Mouse (Mus musculus): ENCODE measurements around the gene Cntfr. TPM values are rescaled to one million over a fixed set of nuclear protein-coding genes. Genes with fewer than 3 reads are reported as not detected.
"Not testable (repeated sequence)": the region's sequence is repeated elsewhere in the genome, so short reads cannot be mapped to it uniquely, and the experiment has no call there.

Gene Cntfr
- polyA plus RNA-seq, 1 experiment, result 10.7 TPM

- no peak for DNase-seq (ENCODE audit: low read depth)
Observed at GRCm38 (mm10) chr4:41710229-41710628, 13.3 kb upstream of the Cntfr start.

- no peak for DNase-seq (ENCODE audit: low read depth)
Observed at GRCm38 (mm10) chr4:41708192-41708745, 11.4 kb upstream of the Cntfr start.

- no peak for DNase-seq (ENCODE audit: low read depth)
Observed at GRCm38 (mm10) chr4:41707011-41707535, 10.2 kb upstream of the Cntfr start.

- DNase-seq (ENCODE audit: low read depth), result no peak
Observed at GRCm38 (mm10) chr4:41705922-41706754, 9.2 kb upstream of the Cntfr start.

- no peak for DNase-seq (ENCODE audit: low read depth)
Observed at GRCm38 (mm10) chr4:41704651-41705050, 7.8 kb upstream of the Cntfr start.

- not testable (repeated sequence) for DNase-seq (ENCODE audit: low read depth)
Observed at GRCm38 (mm10) chr4:41702226-41702625, 5.3 kb upstream of the Cntfr start.

GRCm38 (mm10) chr4:41700224-41700623, 3.3 kb upstream of the Cntfr start:
- DNase-seq (ENCODE audit: low read depth), result not testable (repeated sequence)

GRCm38 (mm10) chr4:41699783-41700182, 2.9 kb upstream of the Cntfr start, which contains the start of gene Il11ra1:
Gene Il11ra1 (plus strand): TSS chr4:41699989.
- not testable (repeated sequence) for DNase-seq (ENCODE audit: low read depth)

- not testable (repeated sequence) for DNase-seq (ENCODE audit: low read depth)
Observed at GRCm38 (mm10) chr4:41698421-41699016, 1.6 kb upstream of the Cntfr start.

GRCm38 (mm10) chr4:41696452-41696851, 437 bp downstream of the Cntfr start:
- not testable (repeated sequence) for DNase-seq (ENCODE audit: low read depth)

- DNase-seq (ENCODE audit: low read depth), result not testable (repeated sequence)
Observed at GRCm38 (mm10) chr4:41695800-41696199, 1.1 kb downstream of the Cntfr start.

- DNase-seq (ENCODE audit: low read depth), result not testable (repeated sequence)
Observed at GRCm38 (mm10) chr4:41693511-41693910, 3.4 kb downstream of the Cntfr start.

- DNase-seq (ENCODE audit: low read depth), result not testable (repeated sequence)
Observed at GRCm38 (mm10) chr4:41690014-41690413, 6.9 kb downstream of the Cntfr start.

GRCm38 (mm10) chr4:41688562-41688961, 8.3 kb downstream of the Cntfr start:
- not testable (repeated sequence) for DNase-seq (ENCODE audit: low read depth)

- DNase-seq (ENCODE audit: low read depth), result not testable (repeated sequence)
Observed at GRCm38 (mm10) chr4:41685882-41686492, 10.9 kb downstream of the Cntfr start.

GRCm38 (mm10) chr4:41684931-41685453, 11.9 kb downstream of the Cntfr start:
- DNase-seq (ENCODE audit: low read depth), result not testable (repeated sequence)

- not testable (repeated sequence) for DNase-seq (ENCODE audit: low read depth)
Observed at GRCm38 (mm10) chr4:41684131-41684930, 12.6 kb downstream of the Cntfr start.

GRCm38 (mm10) chr4:41683303-41683702, 13.6 kb downstream of the Cntfr start:
- not testable (repeated sequence) for DNase-seq (ENCODE audit: low read depth)

- DNase-seq (ENCODE audit: low read depth), result no peak
Observed at GRCm38 (mm10) chr4:41682789-41683188, 14.1 kb downstream of the Cntfr start.

GRCm38 (mm10) chr4:41681947-41682346, 14.9 kb downstream of the Cntfr start:
- DNase-seq (ENCODE audit: low read depth), result no peak

GRCm38 (mm10) chr4:41681176-41681575, 15.7 kb downstream of the Cntfr start:
- no peak for DNase-seq (ENCODE audit: low read depth)
